Comparison of ENCODE assay signal across 8 mouse cellular contexts in genomic region chr7:79727091-79727490, GRCm38 (mm10). TPM values are rescaled to one million over a fixed set of nuclear protein-coding genes. Genes with fewer than 3 reads are reported as not detected.
A peak's percentile ranks its signal among the peaks of the same experiment; 100 is the strongest.
DNase-seq lines count a peak whose midpoint lies in the region; ATAC-seq and TF ChIP-seq lines count a peak whose summit lies in the region.

No protein-coding gene starts in this region.

- no peak overlapping the region for H3K4me3 ChIP-seq in forebrain, embryonic 10.5 days
- no peak overlapping the region for H3K4me3 ChIP-seq in forebrain, embryonic 13.5 days
- H3K4me3 ChIP-seq in testis, adult 2 months (ENCODE audit: control insufficient read depth, low read depth, low read length) = no peak overlapping the region

- H3K36me3 ChIP-seq in forebrain, embryonic 10.5 days (replicated peaks) = no peaks in the 10 kb centered on the region
- H3K36me3 ChIP-seq in forebrain, embryonic 13.5 days (ENCODE audit: poor library complexity, severe bottlenecking) = no peaks in the 10 kb centered on the region
- H3K36me3 ChIP-seq in testis, adult 2 months (ENCODE audit: control insufficient read depth, insufficient read depth, low read length) = no peaks in the 10 kb centered on the region

- no peak overlapping the region for H3K4me2 ChIP-seq in forebrain, embryonic 13.5 days

- peaks cover 59% of the 10 kb centered on the region for H3K27me3 ChIP-seq in forebrain, embryonic 10.5 days (ENCODE audit: poor library complexity, severe bottlenecking)
- peaks cover 19% of the 10 kb centered on the region for H3K27me3 ChIP-seq in forebrain, embryonic 13.5 days
- H3K27me3 ChIP-seq in testis, adult 2 months (ENCODE audit: control insufficient read depth, insufficient read depth, low read length) = no peaks in the 10 kb centered on the region

- WGBS in forebrain, embryonic 10.5 days = 21% methylated on average over 2 of the region's 2 CpGs
- WGBS in forebrain, embryonic 13.5 days = 18% methylated on average over 2 of the region's 2 CpGs

- peaks cover 15% of the 10 kb centered on the region for H3K4me1 ChIP-seq in forebrain, embryonic 10.5 days
- no peaks in the 10 kb centered on the region for H3K4me1 ChIP-seq in forebrain, embryonic 13.5 days
- H3K4me1 ChIP-seq in testis, adult 2 months (ENCODE audit: control insufficient read depth, insufficient read depth, low read length) = no peaks in the 10 kb centered on the region

- H3K9ac ChIP-seq in forebrain, embryonic 13.5 days = no peak overlapping the region

- no peak overlapping the region for H3K27ac ChIP-seq in forebrain, embryonic 10.5 days
- no peak overlapping the region for H3K27ac ChIP-seq in forebrain, embryonic 13.5 days
- no peak overlapping the region for H3K27ac ChIP-seq in testis, adult 2 months (ENCODE audit: control insufficient read depth, insufficient read depth, low read depth, low read length)

- TF ChIP-seq POLR2A in testis, adult 2 months (IDR thresholded peaks at IDR 0.05; ENCODE audit: control insufficient read depth, low read depth, low read length) = no peak

- TF ChIP-seq CTCF in testis, adult 2 months (IDR thresholded peaks at IDR 0.05; ENCODE audit: control insufficient read depth, insufficient read depth, insufficient replicate concordance, low read depth, low read length) = peak; percentile 73; the same call in 1 of the 2 replicates

- peak; percentile 47 for DNase-seq in forebrain, embryonic 10.5 days (ENCODE audit: extremely low spot score, low spot score)
- DNase-seq in testis, postnatal 14 days (ENCODE audit: low spot score) = no peak
- peak; percentile 81 for DNase-seq in embryo, embryonic 10.5 days (ENCODE audit: low spot score)
- peak; percentile 77 for DNase-seq in lung, postnatal 10 days
- peak; percentile 56 for DNase-seq in thymus, postnatal 0 days (ENCODE audit: low spot score)

- no peak for ATAC-seq in forebrain, embryonic 13.5 days
- ATAC-seq in hematopoietic stem cell, adult 5-6 weeks (replicated peaks in 1 of 2; ENCODE audit: insufficient read depth in 1 of 2, low FRiP score in 2 of 2, low TSS enrichment in 1 of 2, low read depth in 1 of 2, poor library complexity in 2 of 2, severe bottlenecking in 2 of 2) = peak; percentile 37 to 48; a peak in 2 of 4 replicates

- no peaks in the 10 kb centered on the region for H3K9me3 ChIP-seq in forebrain, embryonic 10.5 days
- no peaks in the 10 kb centered on the region for H3K9me3 ChIP-seq in forebrain, embryonic 13.5 days (replicated peaks)

RNA-seq across cellular contexts. Expression of gene Plin1, which starts 5.6 kb away (rescaled TPM):
- polyA plus RNA-seq in forebrain, embryonic 10.5 days (2016; fragmentation: Nextera tagmentation; extraction: Ambion mirVana) = not detected in 2 replicates
- 0.21 TPM in 1 of 2 replicates, not detected in the other for polyA plus RNA-seq in forebrain, embryonic 13.5 days (2015; fragmentation: Nextera tagmentation; extraction: Ambion mirVana)
- 3.2 and 4.9 TPM in 2 replicates for polyA plus RNA-seq in testis, adult 2 months (2012; rRNA removed)
- not detected in 2 replicates for total RNA-seq in hematopoietic stem cell, adult 5-6 weeks (2017)
- 1.1 TPM in 1 of 2 replicates, not detected in the other for polyA plus RNA-seq in thymus, postnatal 0 days (2015; fragmentation: Nextera tagmentation; extraction: Ambion mirVana)

RNA-seq across cellular contexts. Expression of gene Kif7, which starts 11.6 kb away (rescaled TPM):
- 6.3 and 6.4 TPM in 2 replicates for polyA plus RNA-seq in forebrain, embryonic 10.5 days (2016; fragmentation: Nextera tagmentation; extraction: Ambion mirVana)
- polyA plus RNA-seq in forebrain, embryonic 13.5 days (2015; fragmentation: Nextera tagmentation; extraction: Ambion mirVana) = 3.0 and 3.5 TPM in 2 replicates
- polyA plus RNA-seq in testis, adult 2 months (2012; rRNA removed) = 1.2 and 1.3 TPM in 2 replicates
- total RNA-seq in hematopoietic stem cell, adult 5-6 weeks (2017) = 1.8 and 2.8 TPM in 2 replicates
- 2.2 and 2.5 TPM in 2 replicates for polyA plus RNA-seq in thymus, postnatal 0 days (2015; fragmentation: Nextera tagmentation; extraction: Ambion mirVana)

RNA-seq across cellular contexts. Expression of gene Pex11a, which starts 15.8 kb away (rescaled TPM):
- polyA plus RNA-seq in forebrain, embryonic 10.5 days (2016; fragmentation: Nextera tagmentation; extraction: Ambion mirVana) = 9.6 and 11.0 TPM in 2 replicates
- 12.7 and 14.2 TPM in 2 replicates for polyA plus RNA-seq in forebrain, embryonic 13.5 days (2015; fragmentation: Nextera tagmentation; extraction: Ambion mirVana)
- 35.3 and 37.8 TPM in 2 replicates for polyA plus RNA-seq in testis, adult 2 months (2012; rRNA removed)
- total RNA-seq in hematopoietic stem cell, adult 5-6 weeks (2017) = 4.9 and 5.6 TPM in 2 replicates
- 5.7 and 6.1 TPM in 2 replicates for polyA plus RNA-seq in thymus, postnatal 0 days (2015; fragmentation: Nextera tagmentation; extraction: Ambion mirVana)

RNA-seq across cellular contexts. Expression of gene Wdr93, which starts 15.9 kb away (rescaled TPM):
- 0.34 and 0.45 TPM in 2 replicates for polyA plus RNA-seq in forebrain, embryonic 10.5 days (2016; fragmentation: Nextera tagmentation; extraction: Ambion mirVana)
- polyA plus RNA-seq in forebrain, embryonic 13.5 days (2015; fragmentation: Nextera tagmentation; extraction: Ambion mirVana) = 0.39 and 0.64 TPM in 2 replicates
- 34.4 and 36.9 TPM in 2 replicates for polyA plus RNA-seq in testis, adult 2 months (2012; rRNA removed)
- total RNA-seq in hematopoietic stem cell, adult 5-6 weeks (2017) = not detected in 2 replicates
- 0.13 and 0.31 TPM in 2 replicates for polyA plus RNA-seq in thymus, postnatal 0 days (2015; fragmentation: Nextera tagmentation; extraction: Ambion mirVana)
